Mouse (Mus musculus): ENCODE results near the gene Tmem181a.
"Not testable (repeated sequence)": the region's sequence is repeated elsewhere in the genome, so short reads cannot be mapped to it uniquely, and the experiment has no call there.

DNA sequence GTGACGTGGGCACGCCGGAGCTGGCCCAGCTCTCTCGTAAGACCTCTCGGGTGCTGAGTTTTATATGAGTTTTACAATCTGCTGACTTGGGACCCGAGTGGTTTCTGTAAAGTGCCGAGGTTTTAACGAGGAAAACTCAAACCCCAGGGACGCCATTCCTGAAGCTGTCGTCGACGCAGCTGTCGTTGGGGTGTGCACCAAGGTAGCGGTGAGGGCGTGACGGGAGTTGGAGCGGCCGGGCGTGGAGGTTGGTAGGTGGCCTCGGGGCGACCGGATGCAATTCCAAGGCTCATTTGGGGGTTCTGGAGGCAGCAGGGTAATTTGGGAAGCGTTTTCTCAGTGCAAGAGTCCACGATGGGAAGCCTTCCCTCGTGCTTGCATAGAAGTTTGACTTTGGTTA lies 14.2 kb downstream of the Tmem181a start:
- not testable (repeated sequence) for TF ChIP-seq CTCF (IDR thresholded peaks at IDR 0.05; ENCODE audit: extremely low read depth, insufficient read depth, insufficient read length, insufficient replicate concordance); POLR2A (IDR thresholded peaks at IDR 0.05; ENCODE audit: low read depth, low read length)

Measured in spleen, adult 2 months (tissue).